Mouse (Mus musculus): ENCODE measurements around the gene Gm20388. TPM values are rescaled to one million over a fixed set of nuclear protein-coding genes. Genes with fewer than 3 reads are reported as not detected.

Gm20388 gene
- polyA plus RNA-seq, 1 experiment: 23.9 TPM

DNA sequence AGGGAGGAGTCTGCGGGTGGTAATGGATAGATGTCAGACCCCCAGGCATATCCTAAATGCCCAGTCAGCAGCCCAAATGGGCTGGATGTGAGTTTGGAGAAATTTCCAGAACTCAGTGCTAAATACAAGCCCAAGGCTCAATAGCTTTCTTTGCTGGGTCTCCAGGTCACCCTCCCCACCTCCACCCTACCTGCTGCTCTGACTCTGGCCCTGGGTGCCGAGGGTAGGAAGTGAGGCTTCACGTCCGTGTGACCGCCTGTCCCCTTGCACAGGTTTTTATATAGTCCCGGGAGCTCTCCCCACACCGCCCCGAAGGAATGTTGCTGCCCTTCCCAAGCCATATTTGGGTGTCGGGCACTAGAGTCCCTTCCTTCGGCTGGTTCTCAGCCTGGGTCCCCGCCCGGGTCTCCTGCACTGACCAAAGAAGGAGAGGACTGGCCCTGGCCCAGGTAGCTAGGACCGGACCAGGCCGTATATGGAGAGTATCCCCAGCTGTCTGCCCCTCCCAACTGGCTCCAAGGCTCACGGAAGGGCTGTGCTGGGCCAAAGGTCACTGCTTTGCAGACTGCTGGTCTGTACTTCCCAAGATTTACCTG, 3984.0 kb downstream of the Gm20388 start, which contains the start of gene Acta1:
Gene Acta1 (minus strand): TSS at position 250 of the 596 bp plus-strand sequence.
- Histone ChIP-seq H3K27ac (ENCODE audit: insufficient read depth, low read length) (no peak within 1 kb of the TSS), H3K4me3 (ENCODE audit: insufficient read depth, low read length) (no peak within 1 kb of the TSS), H3K4me1 (ENCODE audit: control insufficient read depth, insufficient read depth, low read length) (peaks cover 3% of the 10 kb centered on the region; the same call in 1 of the 2 replicates)
- no peak for TF ChIP-seq POLR2A (IDR thresholded peaks at IDR 0.05; ENCODE audit: extremely low read depth, insufficient read depth, low read length)
- no peak for TF ChIP-seq CTCF (IDR thresholded peaks at IDR 0.05; ENCODE audit: extremely low read depth, insufficient read depth, low read length)

DNA sequence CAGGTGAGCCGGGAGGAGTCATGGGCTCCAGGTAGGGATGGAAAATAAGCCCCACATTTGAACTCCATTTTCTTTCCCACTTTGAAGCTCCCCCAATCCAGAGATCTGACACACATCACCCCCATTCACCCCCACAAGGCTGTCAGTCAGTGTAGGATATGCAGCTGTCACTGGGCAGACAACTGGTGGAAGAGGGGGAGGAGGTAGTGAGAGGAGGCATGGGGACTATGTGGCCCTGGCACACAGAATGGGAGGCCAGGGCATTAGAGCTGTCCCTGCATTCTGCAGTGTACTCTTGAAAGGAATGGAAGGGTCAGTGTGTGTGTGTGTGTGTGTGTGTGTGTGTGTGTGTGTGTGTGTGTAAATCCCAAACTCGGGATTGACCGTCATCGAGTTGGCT, 3984.6 kb downstream of the Gm20388 start:
- TF ChIP-seq CTCF (IDR thresholded peaks at IDR 0.05; ENCODE audit: extremely low read depth, insufficient read depth, low read length): no peak
- TF ChIP-seq POLR2A (IDR thresholded peaks at IDR 0.05; ENCODE audit: extremely low read depth, insufficient read depth, low read length): no peak
- H3K27ac ChIP-seq (ENCODE audit: insufficient read depth, low read length): no peak overlapping the region
- no peak overlapping the region for H3K4me3 ChIP-seq (ENCODE audit: insufficient read depth, low read length)
- H3K4me1 ChIP-seq (ENCODE audit: control insufficient read depth, insufficient read depth, low read length): peaks cover 3% of the 10 kb centered on the region; the same call in 1 of the 2 replicates

DNA sequence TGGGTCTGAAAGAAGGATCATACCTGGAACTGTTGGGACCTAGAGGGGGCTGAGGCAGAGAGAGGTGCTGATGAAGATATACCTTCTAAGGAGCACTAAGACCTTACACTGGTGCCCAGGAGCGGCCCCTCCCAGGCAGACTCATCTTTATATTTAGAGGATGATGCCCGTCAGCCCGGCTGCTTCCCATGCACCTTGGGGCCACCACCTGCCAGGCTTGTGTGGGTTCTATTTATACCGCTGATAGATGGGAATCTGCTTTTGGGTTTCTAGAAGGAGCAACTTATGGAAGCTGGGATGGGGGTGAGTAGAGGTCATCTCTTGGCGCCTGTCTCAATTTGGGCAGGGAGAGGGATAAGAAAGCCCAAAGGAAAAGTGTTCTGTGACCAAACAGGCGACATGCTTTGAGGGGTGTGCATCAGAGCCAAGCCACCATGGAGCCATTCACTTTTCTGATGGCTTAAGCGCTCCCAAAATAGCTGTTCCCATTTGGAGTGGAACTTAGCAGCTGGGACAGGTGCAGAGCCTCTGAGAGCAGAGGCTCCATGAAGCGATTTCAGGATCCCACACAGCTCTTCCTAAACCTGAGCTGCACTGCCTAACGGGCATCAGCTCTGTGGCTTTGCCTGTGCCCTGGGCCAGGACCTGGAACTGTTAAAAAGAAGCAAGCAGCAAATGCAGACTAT, 3985.2 kb downstream of the Gm20388 start:
- TF ChIP-seq POLR2A (IDR thresholded peaks at IDR 0.05; ENCODE audit: extremely low read depth, insufficient read depth, low read length): no peak
- no peak for TF ChIP-seq CTCF (IDR thresholded peaks at IDR 0.05; ENCODE audit: extremely low read depth, insufficient read depth, low read length)
- H3K4me1 ChIP-seq (ENCODE audit: control insufficient read depth, insufficient read depth, low read length): peaks cover 3% of the 10 kb centered on the region; the same call in 1 of the 2 replicates
- no peak overlapping the region for H3K27ac ChIP-seq (ENCODE audit: insufficient read depth, low read length)
- no peak overlapping the region for H3K4me3 ChIP-seq (ENCODE audit: insufficient read depth, low read length)

DNA sequence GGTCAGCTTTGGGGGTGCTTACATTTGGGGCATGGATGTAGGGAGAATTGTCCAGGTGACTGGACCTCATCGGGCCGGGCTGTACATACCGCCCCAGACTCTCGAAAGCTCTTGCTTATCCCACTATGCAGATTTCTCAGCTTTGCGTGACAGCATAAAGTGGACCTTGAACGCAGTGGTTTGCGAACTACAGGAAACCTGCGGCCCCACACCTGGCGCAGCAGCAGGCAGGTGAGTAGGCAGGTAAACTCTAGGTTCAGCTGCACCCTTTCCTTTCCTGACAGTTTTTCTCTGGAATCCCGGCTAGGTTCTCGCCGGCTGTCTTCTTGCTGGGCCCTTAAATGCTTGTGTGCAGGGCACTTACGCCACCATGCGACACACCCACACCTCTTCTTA, 3985.7 kb downstream of the Gm20388 start:
- H3K4me3 ChIP-seq (ENCODE audit: insufficient read depth, low read length): no peak overlapping the region
- peaks cover 3% of the 10 kb centered on the region; the same call in 1 of the 2 replicates for H3K4me1 ChIP-seq (ENCODE audit: control insufficient read depth, insufficient read depth, low read length)
- H3K27ac ChIP-seq (ENCODE audit: insufficient read depth, low read length): no peak overlapping the region
- TF ChIP-seq CTCF (IDR thresholded peaks at IDR 0.05; ENCODE audit: extremely low read depth, insufficient read depth, low read length): no peak
- TF ChIP-seq POLR2A (IDR thresholded peaks at IDR 0.05; ENCODE audit: extremely low read depth, insufficient read depth, low read length): no peak

DNA sequence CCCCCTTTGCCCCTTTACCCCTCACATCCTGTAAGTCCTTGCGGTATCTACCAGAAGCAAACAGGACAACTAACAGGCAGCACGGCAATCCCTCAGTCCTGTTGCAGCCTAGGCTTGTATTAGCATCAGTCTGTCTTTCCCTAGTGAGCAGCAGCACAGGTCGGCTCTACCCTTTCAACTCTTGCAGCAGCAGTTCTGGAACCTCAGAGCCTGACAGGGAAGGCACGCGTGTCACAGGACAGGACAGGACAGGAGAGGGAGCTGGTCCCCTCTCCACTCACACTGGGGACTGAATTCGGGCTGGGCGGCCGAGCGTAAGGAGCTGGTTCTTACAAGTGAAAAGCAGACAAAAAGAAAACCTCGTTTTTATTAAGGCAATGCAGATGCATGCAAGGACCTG, 3986.1 kb downstream of the Gm20388 start:
- no peak overlapping the region for H3K4me3 ChIP-seq (ENCODE audit: insufficient read depth, low read length)
- no peak overlapping the region for H3K27ac ChIP-seq (ENCODE audit: insufficient read depth, low read length)
- TF ChIP-seq POLR2A (IDR thresholded peaks at IDR 0.05; ENCODE audit: extremely low read depth, insufficient read depth, low read length): no peak
- TF ChIP-seq CTCF (IDR thresholded peaks at IDR 0.05; ENCODE audit: extremely low read depth, insufficient read depth, low read length): no peak
- H3K4me1 ChIP-seq (ENCODE audit: control insufficient read depth, insufficient read depth, low read length): peaks cover 3% of the 10 kb centered on the region; the same call in 1 of the 2 replicates

DNA sequence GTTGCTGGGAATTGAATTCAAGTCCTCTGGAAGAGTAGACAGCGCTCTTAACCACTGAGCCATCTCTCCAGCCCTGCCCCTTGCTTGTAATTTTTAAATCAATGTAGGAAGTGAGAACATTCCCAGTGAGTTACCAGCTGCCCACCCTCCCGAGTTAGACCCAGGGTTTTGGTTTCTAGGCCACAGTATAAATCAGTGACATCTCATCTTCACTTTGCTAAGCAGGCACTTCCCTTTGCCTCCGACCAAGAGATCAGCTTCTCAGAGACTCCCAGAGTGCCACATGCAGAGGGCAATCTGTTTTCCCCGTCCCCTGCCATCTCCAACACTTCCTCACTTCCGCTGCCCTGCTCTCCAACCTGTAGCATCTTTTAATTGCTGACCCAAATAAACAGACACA, 3987.9 kb downstream of the Gm20388 start:
- H3K4me1 ChIP-seq (ENCODE audit: control insufficient read depth, insufficient read depth, low read length): 0 out of 2 replicates have a peak, but pooled peaks cover 3% of the 10 kb centered on the region
- TF ChIP-seq CTCF (IDR thresholded peaks at IDR 0.05; ENCODE audit: extremely low read depth, insufficient read depth, low read length): no peak
- TF ChIP-seq POLR2A (IDR thresholded peaks at IDR 0.05; ENCODE audit: extremely low read depth, insufficient read depth, low read length): no peak
- no peak overlapping the region for H3K27ac ChIP-seq (ENCODE audit: insufficient read depth, low read length)
- H3K4me3 ChIP-seq (ENCODE audit: insufficient read depth, low read length): no peak overlapping the region

DNA sequence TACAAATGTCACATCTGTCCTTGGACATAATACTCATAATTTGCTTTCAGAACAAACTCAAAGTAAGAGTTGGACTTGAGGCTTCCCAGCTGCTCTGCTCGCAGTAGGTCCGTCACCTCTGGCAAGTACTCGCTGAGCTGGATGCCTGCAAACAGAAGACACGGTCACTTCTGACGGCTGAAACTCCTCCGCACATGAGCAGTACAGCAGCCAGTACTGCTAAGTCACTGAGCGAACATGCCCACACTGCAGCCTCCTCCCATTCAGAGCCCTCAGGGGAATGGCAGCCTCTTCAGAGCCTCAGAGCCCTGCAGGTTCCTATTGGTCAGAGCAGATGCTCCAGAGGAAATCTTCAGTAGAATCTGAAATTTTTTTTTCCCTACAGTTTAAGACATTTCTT, 3988.7 kb downstream of the Gm20388 start:
- no peak overlapping the region for H3K4me3 ChIP-seq (ENCODE audit: insufficient read depth, low read length)
- 0 out of 2 replicates have a peak, but pooled peaks cover 3% of the 10 kb centered on the region for H3K4me1 ChIP-seq (ENCODE audit: control insufficient read depth, insufficient read depth, low read length)
- TF ChIP-seq CTCF (IDR thresholded peaks at IDR 0.05; ENCODE audit: extremely low read depth, insufficient read depth, low read length) (no peak), POLR2A (IDR thresholded peaks at IDR 0.05; ENCODE audit: extremely low read depth, insufficient read depth, low read length) (no peak)
- H3K27ac ChIP-seq (ENCODE audit: insufficient read depth, low read length): no peak overlapping the region

DNA sequence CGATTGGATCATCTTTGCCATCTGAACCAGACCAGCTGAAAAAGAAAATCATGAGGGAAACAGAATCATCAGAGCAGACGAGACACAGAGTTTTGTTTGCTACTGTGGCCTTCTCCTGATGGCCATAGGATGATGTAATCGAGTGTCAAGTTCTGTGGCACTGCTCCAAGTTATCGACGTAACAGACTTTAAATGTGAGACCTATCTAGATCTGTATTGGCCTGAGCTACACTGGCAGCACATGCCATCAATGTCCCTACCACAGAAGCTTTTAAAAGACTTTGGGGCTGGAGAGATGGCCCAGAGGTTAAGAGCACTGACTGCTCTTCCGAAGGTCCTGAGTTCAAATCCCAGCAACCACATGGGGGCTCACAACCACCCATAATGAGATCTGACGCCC, 3992.0 kb downstream of the Gm20388 start:
- no peak overlapping the region for H3K27ac ChIP-seq (ENCODE audit: insufficient read depth, low read length)
- H3K4me1 ChIP-seq (ENCODE audit: control insufficient read depth, insufficient read depth, low read length): no peaks in the 10 kb centered on the region
- H3K4me3 ChIP-seq (ENCODE audit: insufficient read depth, low read length): no peak overlapping the region
- TF ChIP-seq POLR2A (IDR thresholded peaks at IDR 0.05; ENCODE audit: extremely low read depth, insufficient read depth, low read length) (no peak), CTCF (IDR thresholded peaks at IDR 0.05; ENCODE audit: extremely low read depth, insufficient read depth, low read length) (no peak)

DNA sequence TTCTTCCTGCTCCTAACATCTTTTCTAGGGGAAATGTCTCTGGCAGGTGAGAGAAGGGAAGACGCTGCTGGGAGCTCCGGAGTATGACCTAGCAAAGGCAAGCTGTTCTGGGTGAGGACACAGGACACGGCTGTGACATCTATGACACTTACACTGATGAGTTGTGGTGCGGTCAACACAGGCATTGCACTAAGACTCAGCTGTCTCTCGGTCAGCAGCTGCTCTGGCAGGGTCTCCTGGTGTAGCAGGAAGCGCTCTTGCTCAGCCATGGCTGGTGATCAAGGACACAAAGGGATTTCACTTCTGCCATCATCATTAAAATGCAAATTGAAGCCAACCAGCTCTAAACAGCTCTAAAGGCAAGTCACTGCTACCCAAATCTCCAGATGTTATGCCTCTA, 3997.0 kb downstream of the Gm20388 start:
- TF ChIP-seq POLR2A (IDR thresholded peaks at IDR 0.05; ENCODE audit: extremely low read depth, insufficient read depth, low read length) (no peak), CTCF (IDR thresholded peaks at IDR 0.05; ENCODE audit: extremely low read depth, insufficient read depth, low read length) (no peak)

DNA sequence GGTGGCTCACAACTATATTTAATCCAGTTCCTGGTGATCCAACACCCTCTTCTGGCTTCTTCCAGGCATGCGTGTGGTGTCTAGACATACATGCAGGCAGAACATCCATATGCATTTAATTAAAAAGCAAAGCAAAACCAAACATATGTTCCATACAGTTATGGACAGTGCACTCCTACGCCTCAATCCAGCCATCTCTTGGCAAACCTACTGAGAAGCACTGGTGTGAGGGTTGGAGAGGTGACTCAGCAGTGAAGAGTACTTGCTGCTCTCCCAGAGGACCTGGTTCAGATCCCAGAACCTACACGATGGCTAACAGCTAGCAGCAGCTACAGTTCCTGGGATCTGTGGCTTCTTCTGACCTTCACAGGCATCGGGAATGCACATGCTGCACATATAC, 4001.6 kb downstream of the Gm20388 start:
- Histone ChIP-seq H3K27ac (ENCODE audit: insufficient read depth, low read length) (no peak overlapping the region), H3K4me3 (ENCODE audit: insufficient read depth, low read length) (no peak overlapping the region), H3K4me1 (ENCODE audit: control insufficient read depth, insufficient read depth, low read length) (0 out of 2 replicates have a peak, but pooled peaks cover 1% of the 10 kb centered on the region)
- no peak for TF ChIP-seq POLR2A (IDR thresholded peaks at IDR 0.05; ENCODE audit: extremely low read depth, insufficient read depth, low read length)

More for the DNA sequence above, 3997.0 kb downstream of the Gm20388 start:
- no peaks in the 10 kb centered on the region for H3K4me1 ChIP-seq (ENCODE audit: control insufficient read depth, insufficient read depth, low read length)
- H3K4me3 ChIP-seq (ENCODE audit: insufficient read depth, low read length): no peak overlapping the region
- H3K27ac ChIP-seq (ENCODE audit: insufficient read depth, low read length): no peak overlapping the region

All from cortical plate, adult 2 months (tissue).